9 mouse cellular contexts compared by ENCODE assay signal in the genomic region with DNA sequence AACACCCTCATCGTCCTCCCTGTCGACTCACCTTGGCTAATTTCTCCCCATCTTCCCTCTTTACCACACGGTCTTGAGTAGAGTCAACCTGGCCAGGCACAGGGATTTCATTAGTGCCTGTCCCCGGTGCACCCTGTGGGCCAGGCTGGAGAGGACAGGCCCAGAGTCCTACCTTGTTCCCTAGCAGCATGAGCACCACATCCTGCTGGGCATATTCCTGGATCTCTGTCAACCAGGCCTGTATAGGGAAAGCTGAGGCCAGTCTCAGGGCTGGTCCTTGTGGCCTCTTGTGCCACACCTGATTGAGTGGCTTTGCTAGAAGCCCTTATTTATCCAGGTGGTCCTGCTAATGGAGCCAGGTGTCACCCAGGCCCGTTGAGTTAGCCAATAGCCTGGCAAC. TPM values are rescaled to one million over a fixed set of nuclear protein-coding genes. Genes with fewer than 3 reads are reported as not detected.
DNase-seq lines count a peak whose midpoint lies in the region; ATAC-seq and TF ChIP-seq lines count a peak whose summit lies in the region.
"Had no signal": no experiment of that assay in that cellular context is flagged by ENCODE, and none has a peak within 500 bp of the region (broad histone marks: within the 10 kb centered on the region; RNA-seq: fewer than 3 reads in every experiment).

No protein-coding gene starts in this region.

- H3K27me3 ChIP-seq in kidney, embryonic 16.5 days (ENCODE audit: insufficient read depth, low read length), result no peaks in the 10 kb centered on the region
- no peaks in the 10 kb centered on the region; the same call in 1 of the 2 replicates for H3K27me3 ChIP-seq in midbrain, embryonic 16.5 days (ENCODE audit: control insufficient read depth, insufficient read depth, low read depth, low read length)

- no peak for ATAC-seq in kidney, embryonic 16.5 days (ENCODE audit: low FRiP score, low TSS enrichment)
- no peak for ATAC-seq in midbrain, embryonic 16.5 days
- no peak for ATAC-seq in megakaryocyte-erythroid progenitor cell, adult 5-6 weeks (replicated peaks; ENCODE audit: low FRiP score, low TSS enrichment, poor library complexity, severe bottlenecking)
- no peak for ATAC-seq in activated CD4-positive, CD25-positive, alpha-beta regulatory T cell, adult 4 months

- H3K4me2 ChIP-seq in kidney, embryonic 16.5 days (replicated peaks; ENCODE audit: low read depth, low read length), result peak overlapping the region; percentile 78
- H3K4me2 ChIP-seq in midbrain, embryonic 16.5 days (ENCODE audit: low read length), result peak overlapping the region; percentile 94

- TF ChIP-seq CTCF in bone marrow macrophage, adult 2 months (IDR thresholded peaks at IDR 0.05; ENCODE audit: low read depth, low read length), result no peak

- peak overlapping the region; percentile 80 for H3K4me3 ChIP-seq in kidney, embryonic 16.5 days (ENCODE audit: low read length)
- peak overlapping the region; percentile 72 for H3K4me3 ChIP-seq in bone marrow macrophage, adult 2 months (ENCODE audit: insufficient read depth, low read length)
- peak overlapping the region; percentile 48 for H3K4me3 ChIP-seq in midbrain, embryonic 16.5 days (ENCODE audit: low read depth, low read length)

- 25% methylated on average over 5 of the region's 5 CpGs for WGBS in kidney, embryonic 16.5 days
- 25% methylated on average over 5 of the region's 5 CpGs for WGBS in midbrain, embryonic 16.5 days

- no peaks in the 10 kb centered on the region for H3K9me3 ChIP-seq in kidney, embryonic 16.5 days (ENCODE audit: low read length)
- H3K9me3 ChIP-seq in midbrain, embryonic 16.5 days (replicated peaks; ENCODE audit: control insufficient read depth, low read length, poor library complexity, severe bottlenecking), result no peaks in the 10 kb centered on the region

- peaks cover 57% of the 10 kb centered on the region for H3K4me1 ChIP-seq in kidney, embryonic 16.5 days (ENCODE audit: insufficient read depth, low read length)
- peaks cover 22% of the 10 kb centered on the region for H3K4me1 ChIP-seq in bone marrow macrophage, adult 2 months (ENCODE audit: control insufficient read depth, insufficient read depth, low read length)
- H3K4me1 ChIP-seq in midbrain, embryonic 16.5 days (ENCODE audit: control insufficient read depth, insufficient read depth, low read length), result peaks cover 41% of the 10 kb centered on the region

- no peak for DNase-seq in kidney, adult 11 months
- peak; percentile 36 for DNase-seq in induced T-regulatory cell, adult 2 months (ENCODE audit: low read depth)
- DNase-seq in B cell, adult 2 months, result no peak

- peaks cover 17% of the 10 kb centered on the region; the same call in 1 of the 2 replicates for H3K36me3 ChIP-seq in kidney, embryonic 16.5 days (ENCODE audit: insufficient read depth, low read length)
- H3K36me3 ChIP-seq in midbrain, embryonic 16.5 days (ENCODE audit: control insufficient read depth, insufficient read depth, low read length), result no peaks in the 10 kb centered on the region; the same call in 1 of the 2 replicates

- H3K27ac ChIP-seq in kidney, embryonic 16.5 days (ENCODE audit: low read length), result peak overlapping the region; percentile 88
- peak overlapping the region; percentile 80 for H3K27ac ChIP-seq in bone marrow macrophage, adult 2 months (ENCODE audit: insufficient read depth, low read depth, low read length)
- no peak overlapping the region for H3K27ac ChIP-seq in midbrain, embryonic 16.5 days (ENCODE audit: low read length)

- peak overlapping the region; percentile 86 for H3K9ac ChIP-seq in kidney, embryonic 16.5 days (replicated peaks; ENCODE audit: low read length)
- peak overlapping the region; percentile 64 for H3K9ac ChIP-seq in midbrain, embryonic 16.5 days (ENCODE audit: low read depth, low read length)

- TF ChIP-seq POLR2A in bone marrow macrophage, adult 2 months (IDR thresholded peaks at IDR 0.05; ENCODE audit: borderline replicate concordance, low read depth, low read length), result no peak

RNA-seq across cellular contexts. Expression of a gene that starts 2.1 kb away (rescaled TPM):
- 102 and 113 TPM in 2 replicates for polyA plus RNA-seq in kidney, embryonic 16.5 days (2015; fragmentation: Nextera tagmentation; extraction: Ambion mirVana)
- 88.8 and 102 TPM in 2 replicates for polyA plus RNA-seq in bone marrow macrophage, adult 2 months (2012; ENCODE audit: insufficient read depth, insufficient read length, missing spikeins)
- polyA plus RNA-seq in midbrain, embryonic 16.5 days (2015; fragmentation: Nextera tagmentation; extraction: Ambion mirVana), result 103 and 104 TPM in 2 replicates
- total RNA-seq in megakaryocyte-erythroid progenitor cell, adult 5-6 weeks (2014; fragmentation: Nextera tagmentation), result 111 and 143 TPM in 2 replicates
- 66.3 and 84.8 TPM in 2 replicates for total RNA-seq in megakaryocyte-erythroid progenitor cell, adult 5-6 weeks (2017)
- polyA plus RNA-seq in activated CD4-positive, CD25-positive, alpha-beta regulatory T cell, adult 4 months (2017; shearing (Covaris generic)), result 10 to 100 TPM; 35.0 to 58.7 TPM

RNA-seq across cellular contexts. Expression of a gene that starts 4.1 kb away (rescaled TPM):
- 2.8 and 3.0 TPM in 2 replicates for polyA plus RNA-seq in kidney, embryonic 16.5 days (2015; fragmentation: Nextera tagmentation; extraction: Ambion mirVana)
- polyA plus RNA-seq in bone marrow macrophage, adult 2 months (2012; ENCODE audit: insufficient read depth, insufficient read length, missing spikeins), result 0.44 TPM in 1 of 2 replicates, not detected in the other
- polyA plus RNA-seq in midbrain, embryonic 16.5 days (2015; fragmentation: Nextera tagmentation; extraction: Ambion mirVana), result 9.1 and 14.7 TPM in 2 replicates
- total RNA-seq in megakaryocyte-erythroid progenitor cell, adult 5-6 weeks (2014; fragmentation: Nextera tagmentation), result not detected in 2 replicates
- total RNA-seq in megakaryocyte-erythroid progenitor cell, adult 5-6 weeks (2017), result 1.3 TPM in 1 of 2 replicates, not detected in the other
- 1 to 10 TPM; 2.8 to 3.3 TPM for polyA plus RNA-seq in activated CD4-positive, CD25-positive, alpha-beta regulatory T cell, adult 4 months (2017; shearing (Covaris generic))
- total RNA-seq: gastrocnemius, adult 18-20 months had no signal

RNA-seq across cellular contexts. Expression of a gene that starts 19.8 kb away (rescaled TPM):
- 22.5 and 24.3 TPM in 2 replicates for polyA plus RNA-seq in kidney, embryonic 16.5 days (2015; fragmentation: Nextera tagmentation; extraction: Ambion mirVana)
- 22.3 and 24.6 TPM in 2 replicates for polyA plus RNA-seq in bone marrow macrophage, adult 2 months (2012; ENCODE audit: insufficient read depth, insufficient read length, missing spikeins)
- 20.1 and 22.4 TPM in 2 replicates for polyA plus RNA-seq in midbrain, embryonic 16.5 days (2015; fragmentation: Nextera tagmentation; extraction: Ambion mirVana)
- 17.2 and 20.5 TPM in 2 replicates for total RNA-seq in megakaryocyte-erythroid progenitor cell, adult 5-6 weeks (2014; fragmentation: Nextera tagmentation)
- total RNA-seq in megakaryocyte-erythroid progenitor cell, adult 5-6 weeks (2017), result 4.6 and 5.4 TPM in 2 replicates
- polyA plus RNA-seq in activated CD4-positive, CD25-positive, alpha-beta regulatory T cell, adult 4 months (2017; shearing (Covaris generic)), result 10 to 100 TPM; 11.5 to 15.4 TPM

RNA-seq across cellular contexts. Expression of a gene that starts 41.5 kb away (rescaled TPM):
- polyA plus RNA-seq in kidney, embryonic 16.5 days (2015; fragmentation: Nextera tagmentation; extraction: Ambion mirVana), result 1.5 and 2.2 TPM in 2 replicates
- polyA plus RNA-seq in bone marrow macrophage, adult 2 months (2012; ENCODE audit: insufficient read depth, insufficient read length, missing spikeins), result 0.34 TPM in 1 of 2 replicates, not detected in the other
- 43.6 and 45.7 TPM in 2 replicates for polyA plus RNA-seq in midbrain, embryonic 16.5 days (2015; fragmentation: Nextera tagmentation; extraction: Ambion mirVana)
- not detected in 2 replicates for total RNA-seq in megakaryocyte-erythroid progenitor cell, adult 5-6 weeks (2014; fragmentation: Nextera tagmentation)
- total RNA-seq in megakaryocyte-erythroid progenitor cell, adult 5-6 weeks (2017), result not detected in 2 replicates
- under 1 TPM; 0.10 to 0.17 TPM for polyA plus RNA-seq in activated CD4-positive, CD25-positive, alpha-beta regulatory T cell, adult 4 months (2017; shearing (Covaris generic))

RNA-seq across cellular contexts. Expression of a gene that starts 51.0 kb away (rescaled TPM):
- polyA plus RNA-seq in kidney, embryonic 16.5 days (2015; fragmentation: Nextera tagmentation; extraction: Ambion mirVana), result 39.3 and 40.2 TPM in 2 replicates
- polyA plus RNA-seq in bone marrow macrophage, adult 2 months (2012; ENCODE audit: insufficient read depth, insufficient read length, missing spikeins), result 14.8 and 16.0 TPM in 2 replicates
- polyA plus RNA-seq in midbrain, embryonic 16.5 days (2015; fragmentation: Nextera tagmentation; extraction: Ambion mirVana), result 36.5 and 37.2 TPM in 2 replicates
- 35.8 and 38.7 TPM in 2 replicates for total RNA-seq in megakaryocyte-erythroid progenitor cell, adult 5-6 weeks (2014; fragmentation: Nextera tagmentation)
- total RNA-seq in megakaryocyte-erythroid progenitor cell, adult 5-6 weeks (2017), result 17.2 and 36.1 TPM in 2 replicates
- polyA plus RNA-seq in activated CD4-positive, CD25-positive, alpha-beta regulatory T cell, adult 4 months (2017; shearing (Covaris generic)), result 10 to 100 TPM; 12.6 to 15.3 TPM
